ENCODE assay signal across 17 mouse cellular contexts in the genomic region with DNA sequence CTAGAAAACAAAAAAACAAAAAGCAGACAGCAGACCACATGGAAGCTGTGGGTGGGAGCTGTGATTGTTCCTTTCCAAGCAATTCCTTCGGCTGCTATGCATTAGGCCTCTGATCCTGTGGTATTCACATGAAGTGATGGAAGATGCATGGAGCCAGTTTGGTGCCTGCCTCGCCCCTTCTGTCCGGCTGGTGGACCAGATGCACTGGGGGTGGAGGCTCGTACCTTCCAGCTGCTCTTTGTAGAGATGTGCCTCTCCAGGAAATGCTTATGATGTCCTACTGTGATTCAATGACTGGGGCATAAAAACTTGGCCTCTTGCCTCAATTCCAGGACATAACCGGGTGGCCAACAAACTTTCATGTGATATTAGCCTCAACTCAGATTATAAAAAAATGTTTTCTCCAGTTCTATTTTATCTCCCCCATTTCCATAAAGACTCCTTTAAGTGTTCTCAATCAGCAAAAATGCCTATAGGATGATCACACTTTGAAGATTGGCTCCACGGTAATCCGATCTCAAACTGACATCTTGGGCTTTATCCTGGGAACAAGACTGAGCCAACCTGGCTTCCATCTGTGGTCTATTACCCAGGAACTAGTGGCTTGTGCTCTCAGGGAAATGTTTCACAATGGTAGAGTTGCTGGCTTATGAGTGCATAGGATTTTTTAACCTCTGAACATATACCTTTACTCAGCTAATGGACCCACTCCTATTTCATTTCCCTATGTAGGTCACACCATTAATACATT.
DNase-seq lines count a peak whose midpoint lies in the region; ATAC-seq and TF ChIP-seq lines count a peak whose summit lies in the region.
"Had no signal": no experiment of that assay in that cellular context is flagged by ENCODE, and none has a peak within 500 bp of the region (broad histone marks: within the 10 kb centered on the region; RNA-seq: fewer than 3 reads in every experiment).

No protein-coding gene starts in this region.

- H3K27me3 ChIP-seq in hindbrain, embryonic 15.5 days, result no peaks in the 10 kb centered on the region
- no peaks in the 10 kb centered on the region for H3K27me3 ChIP-seq in hindbrain, embryonic 14.5 days (ENCODE audit: control insufficient read depth, insufficient read depth, low read length)
- H3K27me3 ChIP-seq: midbrain, embryonic 13.5 days; neural tube, embryonic 12.5 days had no signal

- ATAC-seq in hindbrain, embryonic 15.5 days (ENCODE audit: low FRiP score, low read depth), result 0 out of 2 replicates have a peak, but pooled peaks have one; percentile 56
- ATAC-seq in hindbrain, embryonic 14.5 days (ENCODE audit: low FRiP score), result no peak
- ATAC-seq: forebrain, embryonic 16.5 days; midbrain, embryonic 13.5 days had no signal

- intact Hi-C loops in left cerebral cortex, postnatal 4 days (cut with DNase I), result no loop called here

- H3K27ac ChIP-seq in hindbrain, embryonic 15.5 days (replicated peaks), result no peak overlapping the region
- H3K27ac ChIP-seq in hindbrain, embryonic 14.5 days, result no peak overlapping the region
- H3K27ac ChIP-seq in layer of hippocampus, adult 2 months, result peak overlapping the region; percentile 72
- H3K27ac ChIP-seq: midbrain, embryonic 13.5 days; neural tube, embryonic 12.5 days had no signal

- H3K36me3 ChIP-seq in hindbrain, embryonic 15.5 days, result no peaks in the 10 kb centered on the region
- no peaks in the 10 kb centered on the region for H3K36me3 ChIP-seq in hindbrain, embryonic 14.5 days (replicated peaks; ENCODE audit: control insufficient read depth, insufficient read depth)
- H3K36me3 ChIP-seq: midbrain, embryonic 13.5 days; neural tube, embryonic 12.5 days had no signal

- H3K9me3 ChIP-seq in hindbrain, embryonic 15.5 days, result no peaks in the 10 kb centered on the region
- no peaks in the 10 kb centered on the region for H3K9me3 ChIP-seq in hindbrain, embryonic 14.5 days (ENCODE audit: control insufficient read depth, low read length)
- H3K9me3 ChIP-seq: midbrain, embryonic 13.5 days; neural tube, embryonic 12.5 days had no signal

- H3K4me2 ChIP-seq in hindbrain, embryonic 15.5 days, result no peak overlapping the region
- H3K4me2 ChIP-seq in hindbrain, embryonic 14.5 days (replicated peaks), result no peak overlapping the region
- H3K4me2 ChIP-seq: liver, embryonic 11.5 days; midbrain, embryonic 13.5 days; neural tube, embryonic 12.5 days had no signal

- no peak overlapping the region for H3K4me3 ChIP-seq in hindbrain, embryonic 15.5 days
- no peak overlapping the region for H3K4me3 ChIP-seq in hindbrain, embryonic 14.5 days (replicated peaks; ENCODE audit: low read length)
- H3K4me3 ChIP-seq in layer of hippocampus, adult 2 months, result no peak overlapping the region
- H3K4me3 ChIP-seq: midbrain, embryonic 13.5 days; neural tube, embryonic 12.5 days had no signal

- WGBS in hindbrain, embryonic 15.5 days, result 82% methylated on average over 7 of the region's 7 CpGs
- 85% methylated on average over 7 of the region's 7 CpGs for WGBS in hindbrain, embryonic 14.5 days

- H3K9ac ChIP-seq in hindbrain, embryonic 15.5 days, result no peak overlapping the region
- H3K9ac ChIP-seq in hindbrain, embryonic 14.5 days, result no peak overlapping the region
- H3K9ac ChIP-seq: midbrain, embryonic 13.5 days; neural tube, embryonic 12.5 days had no signal

- no peak for DNase-seq in hindbrain, embryonic 14.5 days (ENCODE audit: low spot score)
- DNase-seq in cerebellum, adult 9-11 months, result peak; percentile 42
- peak; percentile 59 to 62 for DNase-seq in layer of hippocampus, adult 2 months (ENCODE audit: low spot score in 2 of 2)
- peak; percentile 73 for DNase-seq in left cerebral cortex, postnatal 4 days
- no peak for DNase-seq in MN1 (ENCODE audit: low spot score)
- no peak for DNase-seq in kidney, postnatal 14 days
- no peak for DNase-seq in adrenal gland, postnatal 10 days
- DNase-seq: heart, adult 11 months; heart, postnatal 36 days; kidney, adult 11 months; lung, postnatal 14 days; thymus, postnatal 4 days had no signal

- no peaks in the 10 kb centered on the region for H3K4me1 ChIP-seq in hindbrain, embryonic 15.5 days (replicated peaks)
- H3K4me1 ChIP-seq in hindbrain, embryonic 14.5 days (replicated peaks; ENCODE audit: control insufficient read depth, insufficient read depth, low read length), result no peaks in the 10 kb centered on the region
- H3K4me1 ChIP-seq: midbrain, embryonic 13.5 days; neural tube, embryonic 12.5 days had no signal

- no peak for TF ChIP-seq CTCF in layer of hippocampus, adult 2 months (conservative IDR thresholded peaks at IDR 0.05)

Comparison
In these comparisons a context has a peak if more than half of its experiments do, and no peak if none do; other contexts are left out.
1. DNase-seq: peak in cerebellum, adult 9-11 months (single experiment), layer of hippocampus, adult 2 months (2 of 2) and left cerebral cortex, postnatal 4 days (single experiment); none in hindbrain, embryonic 14.5 days (single experiment), MN1 (single experiment), kidney, postnatal 14 days (single experiment) and adrenal gland, postnatal 10 days (single experiment).